Mouse (Mus musculus): ENCODE data around the gene Ccdc171. TPM values are rescaled to one million over a fixed set of nuclear protein-coding genes. Genes with fewer than 3 reads are reported as not detected.

Ccdc171 gene
- polyA plus RNA-seq, 1 experiment from 2014 or later, result 2.0 TPM

DNA sequence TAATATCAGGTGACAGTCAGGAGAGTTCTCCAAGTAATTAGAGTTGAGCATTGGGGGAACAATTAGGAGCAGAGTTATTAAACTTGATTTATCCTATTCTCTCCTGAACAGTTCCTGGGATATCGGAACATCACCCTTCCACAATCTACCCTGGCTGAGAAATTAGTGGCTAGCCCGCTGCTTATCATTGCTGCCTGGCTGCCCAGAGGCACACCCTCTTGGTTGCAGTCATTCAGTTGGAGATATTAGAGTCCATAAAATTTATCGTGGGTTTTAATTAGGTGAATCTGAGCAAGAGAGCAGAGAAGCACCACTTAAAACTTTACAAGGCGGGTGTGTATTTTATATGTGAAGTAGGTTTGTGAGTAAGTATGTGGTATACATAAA, 214.5 kb downstream of the Ccdc171 start:
- no peak for ATAC-seq

DNA sequence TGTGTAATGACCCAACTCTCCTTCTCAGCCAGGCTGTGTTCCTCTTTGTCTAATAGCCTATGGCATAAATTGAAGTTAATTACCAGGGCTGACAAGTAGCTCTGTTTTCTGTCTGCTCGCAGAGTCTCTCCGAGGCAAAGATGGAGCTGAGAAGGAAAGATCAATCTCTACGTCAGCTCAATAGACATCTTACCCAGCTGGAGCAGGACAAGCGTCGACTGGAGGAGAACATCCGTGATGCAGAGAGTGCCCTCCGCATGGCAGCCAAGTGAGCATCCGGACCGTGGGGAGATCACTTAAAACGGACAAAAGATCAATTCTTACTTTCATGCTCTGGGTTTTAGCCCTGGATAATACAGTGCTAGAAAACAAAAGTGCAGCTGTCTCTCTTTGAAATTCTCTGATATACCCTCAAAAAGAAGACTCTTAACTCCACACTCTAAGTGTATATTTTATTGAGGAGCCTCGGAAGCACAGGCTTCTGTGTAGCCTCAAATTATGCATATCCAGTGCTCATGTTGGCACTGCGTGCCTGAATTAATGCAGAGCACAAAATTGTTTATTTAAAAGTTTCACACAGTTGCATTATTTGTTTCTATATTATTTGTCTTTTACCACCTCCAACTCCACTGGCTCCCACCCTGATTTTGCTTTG, 217.6 kb downstream of the Ccdc171 start:
- DNase-seq (ENCODE audit: low spot score), result no peak

More for the DNA sequence above, 214.5 kb downstream of the Ccdc171 start:
- Histone ChIP-seq H3K27ac (ENCODE audit: low read length) (no peak overlapping the region), H3K9ac (replicated peaks; ENCODE audit: low read depth) (no peak overlapping the region), H3K36me3 (ENCODE audit: insufficient read depth, low read length) (no peaks in the 10 kb centered on the region), H3K4me1 (ENCODE audit: insufficient read depth, low read depth, low read length) (no peaks in the 10 kb centered on the region), H3K9me3 (ENCODE audit: low read length) (no peaks in the 10 kb centered on the region), H3K4me2 (replicated peaks; ENCODE audit: low read depth, low read length) (no peak overlapping the region), H3K4me3 (ENCODE audit: low read depth, low read length) (no peak overlapping the region), H3K27me3 (replicated peaks; ENCODE audit: insufficient read depth, low read length) (no peaks in the 10 kb centered on the region)
- TF ChIP-seq EP300 (IDR thresholded peaks at IDR 0.05) (no peak), CTCF (IDR thresholded peaks at IDR 0.05) (no peak)
- no peak for DNase-seq (ENCODE audit: low spot score)
- WGBS, result 86% methylated on average over 4 of the region's 4 CpGs

DNA sequence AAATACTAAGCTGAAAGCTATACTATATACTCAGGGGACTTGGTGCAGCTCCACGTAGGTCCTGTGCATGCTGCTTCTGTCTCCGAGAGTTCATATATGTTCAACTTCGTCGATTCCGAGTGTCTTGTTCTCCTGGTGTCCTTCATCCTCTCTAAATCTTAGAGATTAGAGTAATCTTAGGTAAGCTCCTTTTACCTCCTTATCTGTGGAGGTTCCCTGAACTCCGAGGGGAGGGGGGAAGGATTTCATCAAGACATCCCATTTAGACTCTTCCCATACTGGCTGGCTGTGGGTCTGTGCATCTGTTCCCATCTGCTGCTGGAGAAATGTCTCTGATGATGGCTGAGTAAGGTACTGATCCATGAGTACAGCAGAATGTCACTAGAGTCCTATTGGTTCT, 249.8 kb downstream of the Ccdc171 start:
- ATAC-seq (no peak), DNase-seq (ENCODE audit: low spot score) (no peak)
- Histone ChIP-seq H3K4me3 (ENCODE audit: low read depth, low read length) (no peak overlapping the region), H3K4me1 (ENCODE audit: insufficient read depth, low read depth, low read length) (no peaks in the 10 kb centered on the region), H3K9ac (replicated peaks; ENCODE audit: low read depth) (no peak overlapping the region), H3K9me3 (ENCODE audit: low read length) (no peaks in the 10 kb centered on the region), H3K27me3 (replicated peaks; ENCODE audit: insufficient read depth, low read length) (no peaks in the 10 kb centered on the region), H3K4me2 (replicated peaks; ENCODE audit: low read depth, low read length) (no peak overlapping the region), H3K36me3 (ENCODE audit: insufficient read depth, low read length) (no peaks in the 10 kb centered on the region), H3K27ac (ENCODE audit: low read length) (no peak overlapping the region)
- WGBS, result 91% methylated on average over 6 of the region's 6 CpGs
- TF ChIP-seq EP300 (IDR thresholded peaks at IDR 0.05), result no peak
- TF ChIP-seq CTCF (IDR thresholded peaks at IDR 0.05), result no peak

More for the DNA sequence above, 217.6 kb downstream of the Ccdc171 start:
- Histone ChIP-seq H3K4me3 (ENCODE audit: low read depth, low read length) (no peak overlapping the region), H3K9ac (replicated peaks; ENCODE audit: low read depth) (no peak overlapping the region), H3K4me2 (replicated peaks; ENCODE audit: low read depth, low read length) (no peak overlapping the region), H3K4me1 (ENCODE audit: insufficient read depth, low read depth, low read length) (no peaks in the 10 kb centered on the region), H3K36me3 (ENCODE audit: insufficient read depth, low read length) (no peaks in the 10 kb centered on the region), H3K27me3 (replicated peaks; ENCODE audit: insufficient read depth, low read length) (no peaks in the 10 kb centered on the region), H3K9me3 (ENCODE audit: low read length) (no peaks in the 10 kb centered on the region), H3K27ac (ENCODE audit: low read length) (no peak overlapping the region)
- ATAC-seq, result no peak
- 56% methylated on average over 12 of the region's 12 CpGs for WGBS
- no peak for TF ChIP-seq EP300 (IDR thresholded peaks at IDR 0.05)
- no peak for TF ChIP-seq CTCF (IDR thresholded peaks at IDR 0.05)

DNA sequence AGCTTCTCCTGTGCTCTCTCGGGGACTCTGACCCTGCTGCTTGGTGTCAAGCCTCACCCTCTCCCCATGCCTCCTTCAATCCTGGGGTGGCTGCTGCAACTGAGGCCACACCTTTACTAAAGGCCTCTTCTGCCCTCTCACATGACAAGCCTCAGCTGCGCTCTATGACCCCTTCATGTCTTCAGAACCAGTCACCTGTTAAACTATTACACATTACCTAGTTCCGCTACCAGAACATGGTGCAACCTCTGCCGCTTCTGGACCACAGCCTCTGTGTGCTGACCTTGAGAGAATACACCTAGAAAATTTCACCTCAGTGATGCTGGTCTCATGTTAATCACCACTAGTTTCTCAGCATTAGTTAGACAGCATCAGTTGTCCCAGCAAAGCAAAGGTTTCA, 254.7 kb downstream of the Ccdc171 start:
- ATAC-seq, result no peak
- no peak overlapping the region for H3K4me2 ChIP-seq (replicated peaks; ENCODE audit: low read depth, low read length)
- H3K4me3 ChIP-seq (ENCODE audit: low read depth, low read length), result no peak overlapping the region
- H3K27ac ChIP-seq (ENCODE audit: low read length), result no peak overlapping the region
- no peaks in the 10 kb centered on the region for H3K9me3 ChIP-seq (ENCODE audit: low read length)
- DNase-seq (ENCODE audit: low spot score), result no peak
- H3K4me1 ChIP-seq (ENCODE audit: insufficient read depth, low read depth, low read length), result no peaks in the 10 kb centered on the region
- no peaks in the 10 kb centered on the region for H3K36me3 ChIP-seq (ENCODE audit: insufficient read depth, low read length)
- no peak overlapping the region for H3K9ac ChIP-seq (replicated peaks; ENCODE audit: low read depth)
- 94% methylated on average over 4 of the region's 4 CpGs for WGBS
- H3K27me3 ChIP-seq (replicated peaks; ENCODE audit: insufficient read depth, low read length), result no peaks in the 10 kb centered on the region
- TF ChIP-seq CTCF (IDR thresholded peaks at IDR 0.05), result no peak
- no peak for TF ChIP-seq EP300 (IDR thresholded peaks at IDR 0.05)

DNA sequence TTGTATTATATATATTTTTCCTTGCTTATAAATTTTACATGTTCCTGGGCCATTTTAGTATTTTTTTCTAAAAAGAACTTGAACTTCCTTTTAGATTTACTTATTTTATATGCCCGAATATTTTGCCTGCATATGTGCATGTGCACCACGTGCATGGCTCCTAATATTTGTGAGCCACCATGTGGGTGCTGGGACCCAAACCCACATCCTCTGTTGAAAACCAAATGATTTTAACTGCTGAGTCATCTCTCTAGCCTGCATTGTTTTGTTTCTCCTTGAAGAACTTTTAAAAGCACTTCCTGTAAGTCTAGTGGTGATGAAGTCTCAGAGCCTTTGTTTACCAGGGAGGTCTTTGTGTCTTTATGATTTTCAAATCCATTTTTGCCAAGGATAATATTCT, 259.8 kb downstream of the Ccdc171 start:
- 73% methylated on average over 2 of the region's 2 CpGs for WGBS
- DNase-seq (ENCODE audit: low spot score) (no peak), ATAC-seq (no peak)
- H3K4me2 ChIP-seq (replicated peaks; ENCODE audit: low read depth, low read length), result no peak overlapping the region
- TF ChIP-seq EP300 (IDR thresholded peaks at IDR 0.05), result no peak
- TF ChIP-seq CTCF (IDR thresholded peaks at IDR 0.05), result no peak
- no peaks in the 10 kb centered on the region for H3K27me3 ChIP-seq (replicated peaks; ENCODE audit: insufficient read depth, low read length)
- no peak overlapping the region for H3K9ac ChIP-seq (replicated peaks; ENCODE audit: low read depth)
- H3K36me3 ChIP-seq (ENCODE audit: insufficient read depth, low read length), result no peaks in the 10 kb centered on the region
- H3K27ac ChIP-seq (ENCODE audit: low read length), result no peak overlapping the region
- H3K4me3 ChIP-seq (ENCODE audit: low read depth, low read length), result no peak overlapping the region
- no peaks in the 10 kb centered on the region for H3K4me1 ChIP-seq (ENCODE audit: insufficient read depth, low read depth, low read length)
- H3K9me3 ChIP-seq (ENCODE audit: low read length), result no peaks in the 10 kb centered on the region

DNA sequence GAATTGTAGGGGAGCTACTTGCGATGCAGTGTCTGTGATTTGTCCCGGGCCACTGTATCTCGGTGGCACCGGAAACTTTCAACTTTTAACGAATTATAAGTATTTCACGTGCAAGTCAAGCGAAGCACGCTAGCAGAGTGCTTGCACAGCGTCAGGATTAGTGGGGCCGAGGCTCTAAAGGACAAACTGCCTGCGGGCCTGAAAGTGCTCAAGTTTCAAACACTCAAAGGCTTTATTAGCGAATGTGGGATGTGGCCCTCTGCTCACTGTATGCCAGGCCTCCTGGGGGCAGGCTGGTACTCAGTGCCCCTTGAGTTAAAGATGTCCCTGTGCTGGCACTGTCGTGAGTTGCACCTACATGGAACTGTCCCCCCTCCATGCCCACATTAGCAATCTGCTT, 266.5 kb downstream of the Ccdc171 start:
- H3K9me3 ChIP-seq (ENCODE audit: low read length), result no peaks in the 10 kb centered on the region

More for the DNA sequence above, 266.5 kb downstream of the Ccdc171 start:
- ATAC-seq (no peak), DNase-seq (ENCODE audit: low spot score) (no peak)
- Histone ChIP-seq H3K9ac (replicated peaks; ENCODE audit: low read depth) (no peak overlapping the region), H3K4me1 (ENCODE audit: insufficient read depth, low read depth, low read length) (no peaks in the 10 kb centered on the region), H3K4me2 (replicated peaks; ENCODE audit: low read depth, low read length) (no peak overlapping the region), H3K27ac (ENCODE audit: low read length) (no peak overlapping the region), H3K4me3 (ENCODE audit: low read depth, low read length) (no peak overlapping the region), H3K27me3 (replicated peaks; ENCODE audit: insufficient read depth, low read length) (no peaks in the 10 kb centered on the region), H3K36me3 (ENCODE audit: insufficient read depth, low read length) (no peaks in the 10 kb centered on the region)
- no peak for TF ChIP-seq EP300 (IDR thresholded peaks at IDR 0.05)
- TF ChIP-seq CTCF (IDR thresholded peaks at IDR 0.05), result no peak
- 33% methylated on average over 13 of the region's 13 CpGs for WGBS

Data from lung, postnatal 0 days (tissue).